Mouse (Mus musculus) MEL (cell line): ENCODE results near the gene 2810459M11Rik. TPM values are rescaled to one million over a fixed set of nuclear protein-coding genes. Genes with fewer than 3 reads are reported as not detected.

Experiments used
- DNase-seq: peaks from one replicate; pipeline ENCODE4 v3.0.0; 2011; ENCODE audit warnings: low read depth, low spot score
- H3K27ac ChIP-seq: 2 replicates; pipeline ENCODE4 v1.5.1; 2012; ENCODE audit warnings: low read depth, mild to moderate bottlenecking, control low read depth, low read length, moderate library complexity; ENCODE audit not compliant: control insufficient read depth
- H3K27me3 ChIP-seq, 2 experiments: fragments of 150-350 bp in 1 of 2; sonication (generic) in 1 of 2; 2 replicates each; pipeline ENCODE4 v1.6.1; 2012; ENCODE audit warnings: low read length in 2 of 2, mild to moderate bottlenecking in 2 of 2, improper control_type of control experiment in 1 of 2, moderate library complexity in 1 of 2; ENCODE audit not compliant: insufficient read depth in 2 of 2, control insufficient read depth in 1 of 2
- H3K36me3 ChIP-seq, 2 experiments: 2 replicates each; pipeline ENCODE4 v1.6.1; 2012 to 2014; ENCODE audit warnings: low read length in 2 of 2, improper control_type of control experiment in 1 of 2, inconsistent platforms in 1 of 2, mild to moderate bottlenecking in 1 of 2; ENCODE audit not compliant: insufficient read depth in 2 of 2, control insufficient read depth in 1 of 2
- H3K4me1 ChIP-seq, 2 experiments: fragments of 150-350 bp in 1 of 2; sonication (generic) in 1 of 2; 2 replicates each; pipeline ENCODE4 v1.6.1; 2012; ENCODE audit warnings: low read length in 2 of 2, improper control_type of control experiment in 1 of 2, mild to moderate bottlenecking in 1 of 2; ENCODE audit not compliant: insufficient read depth in 2 of 2, control insufficient read depth in 1 of 2
- H3K4me3 ChIP-seq, 2 experiments: fragments of 150-350 bp in 1 of 2; sonication (generic) in 1 of 2; 2 replicates each; pipeline ENCODE4 v1.5.1; 2012; ENCODE audit warnings: low read depth in 2 of 2, low read length in 2 of 2, mild to moderate bottlenecking in 2 of 2, moderate library complexity in 2 of 2, control low read depth in 1 of 2, improper control_type of control experiment in 1 of 2; ENCODE audit not compliant: control insufficient read depth in 1 of 2, insufficient read depth in 1 of 2
- H3K79me2 ChIP-seq: 2 replicates; pipeline ENCODE4 v1.6.1; 2012; ENCODE audit warnings: mild to moderate bottlenecking, low read length, moderate library complexity; ENCODE audit not compliant: control insufficient read depth, poor library complexity, insufficient read depth
- H3K9ac ChIP-seq: 2 replicates; pipeline ENCODE4 v1.6.1; 2012; ENCODE audit warnings: low read depth, mild to moderate bottlenecking, control low read depth, low read length, moderate library complexity; ENCODE audit not compliant: control insufficient read depth, poor library complexity, severe bottlenecking
- H3K9me3 ChIP-seq: fragments of 150-350 bp; sonication (generic); replicated peaks from 2 replicates; pipeline ENCODE4 v1.6.1; 2012; ENCODE audit warnings: mild to moderate bottlenecking, low read length, improper control_type of control experiment, moderate library complexity; ENCODE audit not compliant: insufficient read depth
- CHD1 ChIP-seq: IDR thresholded peaks from 2 replicates; pipeline ENCODE4 v1.6.1; 2012; ENCODE audit warnings: low read depth, mild to moderate bottlenecking, inconsistent platforms, low read length, improper control_type of control experiment
- CHD2 ChIP-seq: IDR thresholded peaks from 2 replicates; pipeline ENCODE4 v1.6.1; 2011; ENCODE audit warnings: low read length, improper control_type of control experiment
- CTCF ChIP-seq, 3 experiments: IDR thresholded peaks in 2 of 3; conservative IDR thresholded peaks in 1 of 3; 2 replicates each; pipeline ENCODE4 v1.5.1; 2011 to 2012; ENCODE audit warnings: low read length in 3 of 3, low read depth in 2 of 3, mild to moderate bottlenecking in 2 of 3, improper control_type of control experiment in 1 of 3, inconsistent platforms in 1 of 3, mixed read lengths in 1 of 3, moderate library complexity in 1 of 3; ENCODE audit not compliant: control insufficient read depth in 1 of 3, insufficient read depth in 1 of 3, poor library complexity in 1 of 3, severe bottlenecking in 1 of 3
- EP300 ChIP-seq, 2 experiments: IDR thresholded peaks; 2 replicates each; pipeline ENCODE4 v1.6.1; 2011; ENCODE audit warnings: improper control_type of control experiment in 2 of 2, low read length in 2 of 2, low read depth in 1 of 2, mild to moderate bottlenecking in 1 of 2
- GATA1 ChIP-seq: IDR thresholded peaks from 2 replicates; pipeline ENCODE4 v1.6.1; 2011; ENCODE audit warnings: low read depth, low read length, improper control_type of control experiment
- JUND ChIP-seq: IDR thresholded peaks from 2 replicates; pipeline ENCODE4 v1.6.1; 2011; ENCODE audit warnings: low read depth, mild to moderate bottlenecking, improper control_type of control experiment, low read length
- KAT2A ChIP-seq: conservative IDR thresholded peaks from 2 replicates; pipeline ENCODE4 v1.6.1; 2012; ENCODE audit warnings: low read depth, low read length, improper control_type of control experiment, inconsistent platforms
- MAZ ChIP-seq: IDR thresholded peaks from 2 replicates; pipeline ENCODE4 v1.6.1; 2012; ENCODE audit warnings: low read depth, mild to moderate bottlenecking, inconsistent platforms, low read length, improper control_type of control experiment
- MXI1 ChIP-seq: IDR thresholded peaks from 2 replicates; pipeline ENCODE4 v1.6.1; 2011; ENCODE audit warnings: mild to moderate bottlenecking, low read depth, low read length, improper control_type of control experiment
- NRF1 ChIP-seq: IDR thresholded peaks from 2 replicates; pipeline ENCODE4 v1.6.1; 2014; ENCODE audit warnings: low read depth, mild to moderate bottlenecking, inconsistent platforms, low read length, improper control_type of control experiment, moderate library complexity; ENCODE audit not compliant: poor library complexity, insufficient read depth, severe bottlenecking
- POLR2A ChIP-seq, 2 experiments: IDR thresholded peaks; 2 replicates each; pipeline ENCODE4 v1.6.1; 2011 to 2012; ENCODE audit warnings: low read length in 2 of 2, mild to moderate bottlenecking in 2 of 2, control low read depth in 1 of 2, improper control_type of control experiment in 1 of 2, low read depth in 1 of 2, moderate library complexity in 1 of 2; ENCODE audit not compliant: control insufficient read depth in 1 of 2, insufficient read depth in 1 of 2, poor library complexity in 1 of 2
- RAD21 ChIP-seq: IDR thresholded peaks from 2 replicates; pipeline ENCODE4 v1.6.1; 2011; ENCODE audit warnings: mild to moderate bottlenecking, low read depth, low read length, improper control_type of control experiment
- SMC3 ChIP-seq: IDR thresholded peaks from 2 replicates; pipeline ENCODE4 v1.6.1; 2011; ENCODE audit warnings: low read depth, low read length, improper control_type of control experiment
- UBTF ChIP-seq: IDR thresholded peaks from 2 replicates; pipeline ENCODE4 v1.6.1; 2012; ENCODE audit warnings: low read depth, mild to moderate bottlenecking, inconsistent platforms, low read length, improper control_type of control experiment, moderate library complexity, borderline replicate concordance; ENCODE audit not compliant: insufficient read depth
- ZC3H11A ChIP-seq: IDR thresholded peaks from 2 replicates; pipeline ENCODE4 v1.6.1; 2012; ENCODE audit warnings: low read depth, mild to moderate bottlenecking, inconsistent platforms, low read length, improper control_type of control experiment
- ZKSCAN1 ChIP-seq: IDR thresholded peaks from 2 replicates; pipeline ENCODE4 v1.6.1; 2012; ENCODE audit warnings: low read depth, mild to moderate bottlenecking, inconsistent platforms, low read length, improper control_type of control experiment, moderate library complexity
- ZMIZ1 ChIP-seq: IDR thresholded peaks from 2 replicates; pipeline ENCODE4 v1.6.1; 2012; ENCODE audit warnings: low read depth, mild to moderate bottlenecking, inconsistent platforms, low read length, improper control_type of control experiment, moderate library complexity
- ZNF384 ChIP-seq: IDR thresholded peaks from 2 replicates; pipeline ENCODE4 v1.6.1; 2012; ENCODE audit warnings: low read depth, mild to moderate bottlenecking, inconsistent platforms, low read length, improper control_type of control experiment
- polyA plus RNA-seq, 2 experiments: library from polyadenylated mRNA; stranded (reverse) in 1 of 2; unstranded in 1 of 2; fragments of >175 nt in 1 of 2; fragments of >200 nt in 1 of 2; gene quantifications; 2 replicates each; pipeline versions ENCODE4 v1.2.1 to v1.2.4; 2012; ENCODE audit warnings: low replicate concordance in 2 of 2, low read depth in 1 of 2; ENCODE audit not compliant: insufficient read length in 2 of 2, insufficient read depth in 1 of 2, missing spikeins in 1 of 2
- total RNA-seq: library from RNA; depleted of rRNA; stranded (reverse); fragments of 300-350 nt; gene quantifications from 2 replicates; pipeline ENCODE4 v1.2.3, GENCODE M21; 2012

Gene 2810459M11Rik
- total and polyA plus RNA-seq, 3 experiments, result not detected

GRCm38 (mm10) chr1:86054943-86055342 lies 9.3 kb downstream of the 2810459M11Rik start:
- Histone ChIP-seq H3K27me3 (peaks cover 7 to 10% of the 10 kb centered on the region in 2 experiments), H3K27ac (no peak overlapping the region)
- TF ChIP-seq SMC3 (no peak), POLR2A (IDR thresholded peaks at IDR 0.05; ENCODE audit: control insufficient read depth in 1 of 2, insufficient read depth in 1 of 2, low read depth in 1 of 2, low read length in 2 of 2, poor library complexity in 1 of 2) (no peak), CHD2 (no peak), JUND (no peak), ZC3H11A (no peak), MXI1 (no peak), CHD1 (no peak), ZKSCAN1 (no peak), ZNF384 (no peak)
- TF ChIP-seq, all 39 proteins: peak for 0
- no peak for DNase-seq
- Histone ChIP-seq H3K4me3 (no peak overlapping the region), H3K4me1 (peaks cover 2 to 3% of the 10 kb centered on the region in 2 experiments; a peak in 3 of 4 replicates), H3K9me3 (no peaks in the 10 kb centered on the region), H3K36me3 (no peaks in the 10 kb centered on the region), H3K9ac (no peak overlapping the region), H3K79me2 (no peaks in the 10 kb centered on the region; the same call in 1 of the 2 replicates)

GRCm38 (mm10) chr1:86056284-86056683 lies 10.6 kb downstream of the 2810459M11Rik start:
- Histone ChIP-seq H3K27me3 (peaks cover 6 to 7% of the 10 kb centered on the region in 2 experiments), H3K4me3 (no peak overlapping the region), H3K27ac (no peak overlapping the region), H3K9me3 (no peaks in the 10 kb centered on the region), H3K36me3 (no peaks in the 10 kb centered on the region), H3K79me2 (no peaks in the 10 kb centered on the region; the same call in 1 of the 2 replicates), H3K9ac (no peak overlapping the region), H3K4me1 (peaks cover 2 to 3% of the 10 kb centered on the region in 2 experiments; a peak in 3 of 4 replicates)
- no peak for DNase-seq
- TF ChIP-seq NRF1 (no peak), GATA1 (no peak), MXI1 (no peak), EP300 (IDR thresholded peaks at IDR 0.05; ENCODE audit: low read depth in 1 of 2, low read length in 2 of 2) (no peak), CTCF (IDR thresholded peaks at IDR 0.05 in 2 of 3, conservative IDR thresholded peaks at IDR 0.05 in 1 of 3; ENCODE audit: control insufficient read depth in 1 of 3, insufficient read depth in 1 of 3, low read depth in 2 of 3, low read length in 3 of 3, poor library complexity in 1 of 3, severe bottlenecking in 1 of 3) (no peak), UBTF (no peak), RAD21 (no peak), SMC3 (no peak), ZMIZ1 (no peak), MAZ (no peak), KAT2A (no peak)
